Mouse (Mus musculus) C2C12 (cell line): ENCODE measurements at regions not wholly inside any gene's neighbourhood (a gene's known extent, or its start where the extent isn't known, plus 50 kb on each side); places are given as distances from the start of the nearest gene placed in this dataset.

Source experiments
- H3K27me3 ChIP-seq: one replicate; pipeline ENCODE4 v1.6.1; 2011; ENCODE audit not compliant: control insufficient read depth, insufficient read depth, insufficient read length
- H3K36me3 ChIP-seq: one replicate; pipeline ENCODE4 v1.6.1; 2011; ENCODE audit not compliant: control insufficient read depth, insufficient read depth
- H3K4me3 ChIP-seq: one replicate; pipeline ENCODE4 v1.5.1; 2011; ENCODE audit warnings: mild to moderate bottlenecking, control low read depth; ENCODE audit not compliant: poor library complexity, insufficient read depth, severe bottlenecking
- H3K79me2 ChIP-seq: one replicate; pipeline ENCODE4 v1.6.1; 2011; ENCODE audit not compliant: control insufficient read depth, insufficient read depth
- H3K79me3 ChIP-seq: one replicate; pipeline ENCODE4 v1.6.1; 2011; ENCODE audit warnings: low read depth, control low read depth
- H3ac ChIP-seq: one replicate; pipeline ENCODE3; 2011; ENCODE audit warnings: low read depth; ENCODE audit not compliant: control insufficient read depth, insufficient read length
- CEBPB ChIP-seq: IDR thresholded peaks from one replicate; pipeline ENCODE4 v1.6.1; 2011; ENCODE audit warnings: low read depth, mild to moderate bottlenecking, control low read depth, moderate library complexity
- CTCF ChIP-seq: IDR thresholded peaks from one replicate; pipeline ENCODE4 v1.5.1; 2011; ENCODE audit not compliant: control insufficient read depth, insufficient read depth, insufficient read length
- FOSL1 ChIP-seq: IDR thresholded peaks from one replicate; pipeline ENCODE4 v1.8.0; 2011; ENCODE audit warnings: mild to moderate bottlenecking, low read length; ENCODE audit not compliant: poor library complexity, insufficient read depth, severe bottlenecking
- MAX ChIP-seq: IDR thresholded peaks from one replicate; pipeline ENCODE4 v1.6.1; 2011; ENCODE audit warnings: mild to moderate bottlenecking, control low read depth
- MYOD1 ChIP-seq: IDR thresholded peaks from one replicate; pipeline ENCODE4 v1.6.1; 2011; ENCODE audit warnings: low read depth; ENCODE audit not compliant: control insufficient read depth, insufficient read length
- MYOG ChIP-seq: IDR thresholded peaks from one replicate; pipeline ENCODE4 v1.6.1; 2011; ENCODE audit not compliant: control insufficient read depth, insufficient read length; ENCODE audit errors: extremely low read depth
- USF1 ChIP-seq: IDR thresholded peaks from one replicate; pipeline ENCODE4 v1.6.1; 2011; ENCODE audit warnings: low read depth, mild to moderate bottlenecking, control low read depth, moderate library complexity

- Histone ChIP-seq H3ac (no peak overlapping the region), H3K79me3 (no peaks in the 10 kb centered on the region), H3K4me3 (no peak overlapping the region), H3K36me3 (no peaks in the 10 kb centered on the region), H3K79me2 (no peaks in the 10 kb centered on the region), H3K27me3 (no peaks in the 10 kb centered on the region)
- TF ChIP-seq CEBPB (no peak), MYOD1 (no peak), USF1 (no peak), MYOG (no peak)
These were observed 919.1 kb upstream of the Acvr2a start for GRCm38 (mm10) chr2:47894806-47895205.

GRCm38 (mm10) chr2:47914270-47914669, 899.6 kb upstream of the Acvr2a start:
- H3K79me3 ChIP-seq, result no peaks in the 10 kb centered on the region
- H3K79me2 ChIP-seq, result no peaks in the 10 kb centered on the region
- no peak for TF ChIP-seq CEBPB
- TF ChIP-seq MAX, result no peak
- no peak for TF ChIP-seq FOSL1
- no peak for TF ChIP-seq MYOD1
- no peak for TF ChIP-seq CTCF
- TF ChIP-seq USF1, result no peak
- TF ChIP-seq MYOG, result no peak
- H3ac ChIP-seq, result no peak overlapping the region
- H3K36me3 ChIP-seq, result no peaks in the 10 kb centered on the region
- no peak overlapping the region for H3K4me3 ChIP-seq
- no peaks in the 10 kb centered on the region for H3K27me3 ChIP-seq

- no peaks in the 10 kb centered on the region for H3K36me3 ChIP-seq
- no peak overlapping the region for H3ac ChIP-seq
- no peaks in the 10 kb centered on the region for H3K79me3 ChIP-seq
- H3K4me3 ChIP-seq, result no peak overlapping the region
- H3K27me3 ChIP-seq, result no peaks in the 10 kb centered on the region
- H3K79me2 ChIP-seq, result no peaks in the 10 kb centered on the region
- TF ChIP-seq CTCF (no peak), FOSL1 (no peak), MYOD1 (no peak), MYOG (no peak), USF1 (no peak), CEBPB (no peak), MAX (no peak)
These were observed 898.9 kb upstream of the Acvr2a start for GRCm38 (mm10) chr2:47914986-47915485.

GRCm38 (mm10) chr2:47922965-47923364, 890.9 kb upstream of the Acvr2a start:
- no peaks in the 10 kb centered on the region for H3K27me3 ChIP-seq
- H3ac ChIP-seq, result no peak overlapping the region
- H3K79me3 ChIP-seq, result no peaks in the 10 kb centered on the region
- H3K79me2 ChIP-seq, result no peaks in the 10 kb centered on the region
- TF ChIP-seq CEBPB, result no peak
- TF ChIP-seq CTCF, result no peak
- no peak for TF ChIP-seq USF1
- no peaks in the 10 kb centered on the region for H3K36me3 ChIP-seq
- H3K4me3 ChIP-seq, result no peak overlapping the region

- Histone ChIP-seq H3ac (no peak overlapping the region), H3K36me3 (no peaks in the 10 kb centered on the region)
- TF ChIP-seq CTCF (no peak), CEBPB (no peak), MYOG (no peak), MAX (no peak), FOSL1 (no peak), MYOD1 (no peak), USF1 (no peak)
These were observed 887.3 kb upstream of the Acvr2a start for GRCm38 (mm10) chr2:47926620-47927019.

GRCm38 (mm10) chr2:47945061-47945460, 868.8 kb upstream of the Acvr2a start:
- Histone ChIP-seq H3K4me3 (no peak overlapping the region), H3K79me2 (no peaks in the 10 kb centered on the region), H3K36me3 (no peaks in the 10 kb centered on the region), H3ac (no peak overlapping the region), H3K79me3 (no peaks in the 10 kb centered on the region), H3K27me3 (no peaks in the 10 kb centered on the region)
- TF ChIP-seq MYOG (no peak), CEBPB (no peak)

More at GRCm38 (mm10) chr2:47926620-47927019, 887.3 kb upstream of the Acvr2a start:
- Histone ChIP-seq H3K4me3 (no peak overlapping the region), H3K27me3 (no peaks in the 10 kb centered on the region), H3K79me2 (no peaks in the 10 kb centered on the region), H3K79me3 (no peaks in the 10 kb centered on the region)
